Mouse (Mus musculus) megakaryocyte, embryonic 14.5 days (primary cell): ENCODE results near the gene Lat2. TPM values are rescaled to one million over a fixed set of nuclear protein-coding genes. Genes with fewer than 3 reads are reported as not detected.

ENCODE experiments used
- H3K27me3 ChIP-seq: replicated peaks from 2 replicates; pipeline ENCODE3; 2012; ENCODE audit warnings: inconsistent platforms
- H3K36me3 ChIP-seq: replicated peaks from 2 replicates; pipeline ENCODE3; 2012; ENCODE audit warnings: low read length, inconsistent platforms, mixed read lengths
- H3K4me1 ChIP-seq: 2 replicates; pipeline ENCODE4 v1.6.1; 2012; ENCODE audit warnings: inconsistent platforms
- H3K4me3 ChIP-seq: replicated peaks from 2 replicates; pipeline ENCODE3; 2012; ENCODE audit warnings: moderate library complexity, mild to moderate bottlenecking, inconsistent platforms
- H3K9me3 ChIP-seq: 2 replicates; pipeline ENCODE4 v1.6.1; 2012; ENCODE audit warnings: inconsistent platforms
- FLI1 ChIP-seq: IDR thresholded peaks from 2 replicates; pipeline ENCODE4 v1.6.1; 2012; ENCODE audit warnings: low read length, inconsistent platforms, mixed read lengths
- GATA1 ChIP-seq: IDR thresholded peaks from 3 replicates; pipeline ENCODE4 v1.6.1; 2012; ENCODE audit warnings: mixed read lengths, low read length, inconsistent platforms, borderline replicate concordance
- polyA plus RNA-seq: library from polyadenylated mRNA; stranded (reverse); fragments of >175 nt; gene quantifications from 2 replicates; pipeline ENCODE4 v1.2.3, GENCODE M21; 2012; ENCODE audit warnings: low replicate concordance; ENCODE audit not compliant: insufficient read depth

Gene Lat2
- polyA plus RNA-seq, 1 experiment = 67.9 TPM

GRCm38 (mm10) chr5:134576517-134577220, 38.2 kb downstream of the Lat2 start:
- no peaks in the 10 kb centered on the region for H3K27me3 ChIP-seq
- H3K4me3 ChIP-seq = no peak overlapping the region
- H3K9me3 ChIP-seq = no peaks in the 10 kb centered on the region
- H3K36me3 ChIP-seq = no peaks in the 10 kb centered on the region
- TF ChIP-seq GATA1 = no peak
- TF ChIP-seq FLI1 = no peak
- peaks cover 27% of the 10 kb centered on the region for H3K4me1 ChIP-seq

DNA sequence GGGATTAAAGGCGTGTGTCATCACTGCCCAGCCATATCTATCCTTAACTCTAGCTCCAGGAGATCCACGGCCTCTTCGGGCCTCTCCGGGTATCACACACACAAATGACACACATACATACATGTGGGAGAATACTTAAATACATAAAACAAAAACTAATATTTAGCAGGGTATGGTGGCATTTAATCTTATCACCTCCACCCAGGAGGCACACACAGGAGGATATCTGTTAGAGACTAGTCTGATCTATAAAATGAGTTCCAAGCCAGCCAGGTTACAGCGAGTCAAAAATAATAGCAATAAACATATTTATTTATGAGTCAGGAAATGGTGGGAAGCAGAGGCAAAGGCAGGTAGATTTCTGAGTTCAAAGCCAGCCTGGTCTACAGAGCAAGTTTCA, 39.0 kb downstream of the Lat2 start:
- H3K9me3 ChIP-seq = peaks cover 1% of the 10 kb centered on the region; the same call in 1 of the 2 replicates
- H3K4me1 ChIP-seq = peaks cover 25% of the 10 kb centered on the region
- no peaks in the 10 kb centered on the region for H3K27me3 ChIP-seq
- no peak overlapping the region for H3K4me3 ChIP-seq
- TF ChIP-seq FLI1 (no peak), GATA1 (no peak)
- no peaks in the 10 kb centered on the region for H3K36me3 ChIP-seq

GRCm38 (mm10) chr5:134572508-134573214, 42.2 kb downstream of the Lat2 start:
- H3K4me1 ChIP-seq = peaks cover 39% of the 10 kb centered on the region
- H3K4me3 ChIP-seq = peak overlapping the region; percentile 90
- TF ChIP-seq GATA1 (no peak), FLI1 (no peak)

DNA sequence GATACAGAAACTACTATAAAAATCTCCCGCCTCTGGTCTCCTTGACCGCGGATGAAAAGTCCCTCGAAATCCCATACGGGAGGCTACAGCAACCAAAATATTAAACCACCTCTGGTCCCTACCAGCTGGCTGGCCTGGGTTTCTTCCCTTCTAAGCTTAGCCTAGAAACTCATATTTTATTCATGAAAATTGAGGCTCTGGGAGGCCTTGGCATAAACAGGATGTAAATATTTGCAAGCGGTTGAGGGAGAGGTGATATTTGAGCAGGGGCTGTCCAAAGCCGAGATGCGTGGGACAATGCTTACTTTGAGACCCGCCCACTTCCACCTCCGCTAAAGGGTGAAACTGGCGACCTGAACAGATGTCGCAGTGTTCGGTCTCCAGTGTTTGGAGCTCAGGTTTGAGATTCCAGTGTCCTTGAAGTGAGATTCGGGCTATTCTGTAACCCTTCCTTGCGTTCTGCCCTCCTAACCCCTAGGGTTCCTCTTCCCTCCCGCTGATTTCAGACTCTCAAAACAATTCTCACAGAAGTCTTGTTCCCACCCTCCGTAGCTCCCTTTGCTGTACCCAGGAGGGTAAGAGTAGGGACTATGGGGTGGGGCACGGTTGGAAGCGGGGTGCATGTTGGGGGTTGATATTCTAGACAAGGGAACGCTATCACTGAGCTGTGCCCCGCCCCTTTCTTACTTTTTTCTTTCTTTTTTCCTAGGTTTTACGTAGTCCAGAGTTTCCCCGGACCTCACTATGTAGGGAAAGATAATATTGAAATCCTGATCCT, 42.9 kb downstream of the Lat2 start:
- Histone ChIP-seq H3K4me1 (peaks cover 39% of the 10 kb centered on the region), H3K36me3 (no peaks in the 10 kb centered on the region), H3K4me3 (peak overlapping the region; percentile 90), H3K9me3 (peaks cover 2% of the 10 kb centered on the region; the same call in 1 of the 2 replicates), H3K27me3 (no peaks in the 10 kb centered on the region)
- TF ChIP-seq FLI1 (no peak), GATA1 (no peak)

More at GRCm38 (mm10) chr5:134572508-134573214, 42.2 kb downstream of the Lat2 start:
- Histone ChIP-seq H3K36me3 (no peaks in the 10 kb centered on the region), H3K9me3 (peaks cover 2% of the 10 kb centered on the region; the same call in 1 of the 2 replicates), H3K27me3 (no peaks in the 10 kb centered on the region)

- no peak overlapping the region for H3K4me3 ChIP-seq
- TF ChIP-seq GATA1 (no peak), FLI1 (no peak)
Observed at GRCm38 (mm10) chr5:134568964-134569491, 45.8 kb downstream of the Lat2 start.

DNA sequence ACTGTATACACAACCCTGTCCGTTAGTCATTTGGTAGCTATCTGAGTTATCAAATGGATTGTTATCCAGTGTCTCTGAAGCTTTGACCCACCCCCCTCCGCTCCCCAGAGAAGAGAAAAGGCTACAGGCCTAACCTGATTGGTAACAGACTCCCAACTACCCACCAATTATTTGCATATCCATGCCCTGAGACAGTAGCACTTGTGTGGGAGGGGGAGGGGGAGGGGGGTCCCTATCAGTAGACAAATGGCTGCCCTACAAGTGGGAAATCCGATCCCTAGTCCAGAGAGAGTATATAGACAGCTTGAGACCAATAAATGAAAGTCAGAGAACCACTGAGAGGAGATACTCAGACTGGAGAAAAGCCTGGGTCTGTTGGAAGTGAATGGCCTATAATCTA, 46.8 kb downstream of the Lat2 start:
- peaks cover 40% of the 10 kb centered on the region for H3K4me1 ChIP-seq

More at GRCm38 (mm10) chr5:134568964-134569491, 45.8 kb downstream of the Lat2 start:
- Histone ChIP-seq H3K4me1 (peaks cover 39% of the 10 kb centered on the region), H3K36me3 (no peaks in the 10 kb centered on the region), H3K9me3 (peaks cover 2% of the 10 kb centered on the region; the same call in 1 of the 2 replicates), H3K27me3 (no peaks in the 10 kb centered on the region)

DNA sequence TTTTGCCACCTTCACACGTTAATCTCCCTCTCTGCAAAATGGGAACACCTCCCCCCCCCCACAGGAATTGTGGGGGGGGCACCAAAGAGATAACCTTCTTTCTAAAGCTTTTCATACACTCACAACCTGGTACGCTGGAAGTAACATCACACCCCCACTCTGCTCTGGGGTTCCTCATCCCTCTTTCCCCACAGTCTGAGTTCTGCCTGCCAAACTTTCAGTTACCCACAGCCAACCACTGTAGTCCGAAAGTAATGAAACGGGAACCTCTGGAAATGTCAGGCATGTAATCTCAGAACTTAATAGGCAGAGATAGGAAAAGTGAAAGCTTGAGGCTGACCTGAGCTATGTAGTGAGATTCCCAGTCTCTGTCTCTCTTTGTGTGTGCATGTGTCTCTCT, 47.4 kb downstream of the Lat2 start:
- Histone ChIP-seq H3K27me3 (no peaks in the 10 kb centered on the region), H3K36me3 (no peaks in the 10 kb centered on the region), H3K4me3 (no peak overlapping the region), H3K9me3 (peaks cover 2% of the 10 kb centered on the region; the same call in 1 of the 2 replicates), H3K4me1 (peaks cover 35% of the 10 kb centered on the region)
- TF ChIP-seq FLI1 = no peak
- no peak for TF ChIP-seq GATA1

More for the DNA sequence above, 46.8 kb downstream of the Lat2 start:
- Histone ChIP-seq H3K9me3 (peaks cover 2% of the 10 kb centered on the region; the same call in 1 of the 2 replicates), H3K27me3 (no peaks in the 10 kb centered on the region), H3K4me3 (no peak overlapping the region), H3K36me3 (no peaks in the 10 kb centered on the region)
- TF ChIP-seq GATA1 = no peak
- no peak for TF ChIP-seq FLI1

GRCm38 (mm10) chr5:134565696-134566095, 49.1 kb downstream of the Lat2 start:
- TF ChIP-seq FLI1 (no peak), GATA1 (no peak)
- Histone ChIP-seq H3K4me1 (peaks cover 27% of the 10 kb centered on the region), H3K9me3 (no peaks in the 10 kb centered on the region; the same call in 1 of the 2 replicates), H3K4me3 (no peak overlapping the region), H3K27me3 (no peaks in the 10 kb centered on the region), H3K36me3 (no peaks in the 10 kb centered on the region)

- peaks cover 20% of the 10 kb centered on the region for H3K4me1 ChIP-seq
- TF ChIP-seq GATA1 (no peak), FLI1 (no peak)
- no peaks in the 10 kb centered on the region for H3K36me3 ChIP-seq
- no peak overlapping the region for H3K4me3 ChIP-seq
- no peaks in the 10 kb centered on the region; the same call in 1 of the 2 replicates for H3K9me3 ChIP-seq
- peaks cover 5% of the 10 kb centered on the region for H3K27me3 ChIP-seq
Observed at GRCm38 (mm10) chr5:134564272-134564671, 50.6 kb downstream of the Lat2 start.
